Mouse (Mus musculus): ENCODE measurements around the gene Zfp992.

DNA sequence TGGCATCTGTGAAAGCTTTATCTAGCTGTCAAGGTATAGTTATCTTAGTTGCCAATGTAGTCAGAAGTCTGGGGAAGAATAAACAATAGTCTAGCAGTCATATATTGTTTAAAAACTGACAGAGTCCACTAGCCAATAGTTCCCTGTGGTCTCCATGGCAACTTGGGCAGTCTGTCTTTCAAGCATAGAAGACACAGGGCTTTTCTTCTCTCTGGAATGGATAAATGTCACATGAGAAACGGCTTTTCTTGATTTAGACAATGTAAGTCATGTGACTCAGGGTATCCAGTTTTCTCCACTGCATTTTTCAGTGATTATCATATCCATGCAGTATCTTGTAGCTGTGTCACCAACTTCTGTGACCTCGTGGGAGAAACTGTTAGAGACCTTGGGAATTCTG is 8.3 kb downstream of the Zfp992 start:
- TF ChIP-seq CTCF (IDR thresholded peaks at IDR 0.05; ENCODE audit: low read depth, low read length) (no peak), POLR2A (IDR thresholded peaks at IDR 0.05; ENCODE audit: borderline replicate concordance, low read depth, low read length) (no peak)

Measured in bone marrow macrophage, adult 2 months (primary cell).